Mouse (Mus musculus) MEL (cell line): Measurements from ENCODE around the gene Tcn2. TPM values are rescaled to one million over a fixed set of nuclear protein-coding genes. Genes with fewer than 3 reads are reported as not detected.

Experiments
- DNase-seq: peaks from one replicate; pipeline ENCODE4 v3.0.0; 2011; ENCODE audit warnings: low read depth, low spot score
- H3K27ac ChIP-seq: 2 replicates; pipeline ENCODE4 v1.5.1; 2012; ENCODE audit warnings: low read depth, mild to moderate bottlenecking, control low read depth, low read length, moderate library complexity; ENCODE audit not compliant: control insufficient read depth
- H3K27me3 ChIP-seq, 2 experiments: fragments of 150-350 bp in 1 of 2; sonication (generic) in 1 of 2; 2 replicates each; pipeline ENCODE4 v1.6.1; 2012; ENCODE audit warnings: low read length in 2 of 2, mild to moderate bottlenecking in 2 of 2, improper control_type of control experiment in 1 of 2, moderate library complexity in 1 of 2; ENCODE audit not compliant: insufficient read depth in 2 of 2, control insufficient read depth in 1 of 2
- H3K36me3 ChIP-seq, 2 experiments: 2 replicates each; pipeline ENCODE4 v1.6.1; 2012 to 2014; ENCODE audit warnings: low read length in 2 of 2, improper control_type of control experiment in 1 of 2, inconsistent platforms in 1 of 2, mild to moderate bottlenecking in 1 of 2; ENCODE audit not compliant: insufficient read depth in 2 of 2, control insufficient read depth in 1 of 2
- H3K4me1 ChIP-seq, 2 experiments: fragments of 150-350 bp in 1 of 2; sonication (generic) in 1 of 2; 2 replicates each; pipeline ENCODE4 v1.6.1; 2012; ENCODE audit warnings: low read length in 2 of 2, improper control_type of control experiment in 1 of 2, mild to moderate bottlenecking in 1 of 2; ENCODE audit not compliant: insufficient read depth in 2 of 2, control insufficient read depth in 1 of 2
- H3K4me3 ChIP-seq, 2 experiments: fragments of 150-350 bp in 1 of 2; sonication (generic) in 1 of 2; 2 replicates each; pipeline ENCODE4 v1.5.1; 2012; ENCODE audit warnings: low read depth in 2 of 2, low read length in 2 of 2, mild to moderate bottlenecking in 2 of 2, moderate library complexity in 2 of 2, control low read depth in 1 of 2, improper control_type of control experiment in 1 of 2; ENCODE audit not compliant: control insufficient read depth in 1 of 2, insufficient read depth in 1 of 2
- H3K79me2 ChIP-seq: 2 replicates; pipeline ENCODE4 v1.6.1; 2012; ENCODE audit warnings: mild to moderate bottlenecking, low read length, moderate library complexity; ENCODE audit not compliant: control insufficient read depth, poor library complexity, insufficient read depth
- H3K9ac ChIP-seq: 2 replicates; pipeline ENCODE4 v1.6.1; 2012; ENCODE audit warnings: low read depth, mild to moderate bottlenecking, control low read depth, low read length, moderate library complexity; ENCODE audit not compliant: control insufficient read depth, poor library complexity, severe bottlenecking
- H3K9me3 ChIP-seq: fragments of 150-350 bp; sonication (generic); replicated peaks from 2 replicates; pipeline ENCODE4 v1.6.1; 2012; ENCODE audit warnings: mild to moderate bottlenecking, low read length, improper control_type of control experiment, moderate library complexity; ENCODE audit not compliant: insufficient read depth
- CHD1 ChIP-seq: IDR thresholded peaks from 2 replicates; pipeline ENCODE4 v1.6.1; 2012; ENCODE audit warnings: low read depth, mild to moderate bottlenecking, inconsistent platforms, low read length, improper control_type of control experiment
- CHD2 ChIP-seq: IDR thresholded peaks from 2 replicates; pipeline ENCODE4 v1.6.1; 2011; ENCODE audit warnings: low read length, improper control_type of control experiment
- CTCF ChIP-seq, 3 experiments: IDR thresholded peaks in 2 of 3; conservative IDR thresholded peaks in 1 of 3; 2 replicates each; pipeline ENCODE4 v1.5.1; 2011 to 2012; ENCODE audit warnings: low read length in 3 of 3, low read depth in 2 of 3, mild to moderate bottlenecking in 2 of 3, improper control_type of control experiment in 1 of 3, inconsistent platforms in 1 of 3, mixed read lengths in 1 of 3, moderate library complexity in 1 of 3; ENCODE audit not compliant: control insufficient read depth in 1 of 3, insufficient read depth in 1 of 3, poor library complexity in 1 of 3, severe bottlenecking in 1 of 3
- E2F4 ChIP-seq: IDR thresholded peaks from 2 replicates; pipeline ENCODE4 v1.6.1; 2011; ENCODE audit warnings: low read depth, low read length, improper control_type of control experiment, borderline replicate concordance
- ELF1 ChIP-seq: IDR thresholded peaks from 2 replicates; pipeline ENCODE4 v1.6.1; 2014; ENCODE audit warnings: low read depth, mild to moderate bottlenecking, inconsistent platforms, low read length, improper control_type of control experiment, moderate library complexity
- ETS1 ChIP-seq: IDR thresholded peaks from 2 replicates; pipeline ENCODE4 v1.6.1; 2012; ENCODE audit warnings: low read depth, mild to moderate bottlenecking, inconsistent platforms, low read length, improper control_type of control experiment, moderate library complexity
- GATA1 ChIP-seq: IDR thresholded peaks from 2 replicates; pipeline ENCODE4 v1.6.1; 2011; ENCODE audit warnings: low read depth, low read length, improper control_type of control experiment
- KAT2A ChIP-seq: conservative IDR thresholded peaks from 2 replicates; pipeline ENCODE4 v1.6.1; 2012; ENCODE audit warnings: low read depth, low read length, improper control_type of control experiment, inconsistent platforms
- MAFK ChIP-seq: IDR thresholded peaks from 2 replicates; pipeline ENCODE4 v1.6.1; 2011; ENCODE audit warnings: low read depth, mild to moderate bottlenecking, low read length, improper control_type of control experiment, borderline replicate concordance
- MAX ChIP-seq: IDR thresholded peaks from 2 replicates; pipeline ENCODE4 v1.6.1; 2011; ENCODE audit warnings: low read length, improper control_type of control experiment
- MAZ ChIP-seq: IDR thresholded peaks from 2 replicates; pipeline ENCODE4 v1.6.1; 2012; ENCODE audit warnings: low read depth, mild to moderate bottlenecking, inconsistent platforms, low read length, improper control_type of control experiment
- MEF2A ChIP-seq: IDR thresholded peaks from 2 replicates; pipeline ENCODE4 v1.6.1; 2014; ENCODE audit warnings: low read depth, mild to moderate bottlenecking, inconsistent platforms, low read length, improper control_type of control experiment; ENCODE audit not compliant: poor library complexity, insufficient replicate concordance, severe bottlenecking; ENCODE audit errors: extremely low read depth
- MXI1 ChIP-seq: IDR thresholded peaks from 2 replicates; pipeline ENCODE4 v1.6.1; 2011; ENCODE audit warnings: mild to moderate bottlenecking, low read depth, low read length, improper control_type of control experiment
- MYB ChIP-seq: IDR thresholded peaks from 2 replicates; pipeline ENCODE4 v1.6.1; 2011; ENCODE audit warnings: mild to moderate bottlenecking, low read depth, low read length, improper control_type of control experiment
- MYC ChIP-seq: IDR thresholded peaks from 2 replicates; pipeline ENCODE4 v1.6.1; 2011; ENCODE audit warnings: low read depth, mild to moderate bottlenecking, low read length, improper control_type of control experiment, moderate library complexity
- POLR2AphosphoS2 ChIP-seq: IDR thresholded peaks from 2 replicates; pipeline ENCODE4 v1.6.1; 2011; ENCODE audit warnings: low read length, improper control_type of control experiment
- RAD21 ChIP-seq: IDR thresholded peaks from 2 replicates; pipeline ENCODE4 v1.6.1; 2011; ENCODE audit warnings: mild to moderate bottlenecking, low read depth, low read length, improper control_type of control experiment
- RCOR1 ChIP-seq: IDR thresholded peaks from 2 replicates; pipeline ENCODE4 v1.6.1; 2012; ENCODE audit warnings: low read depth, mild to moderate bottlenecking, inconsistent platforms, low read length, improper control_type of control experiment
- SIN3A ChIP-seq: IDR thresholded peaks from 2 replicates; pipeline ENCODE4 v1.6.1; 2012; ENCODE audit warnings: low read length, improper control_type of control experiment, inconsistent platforms
- SMC3 ChIP-seq: IDR thresholded peaks from 2 replicates; pipeline ENCODE4 v1.6.1; 2011; ENCODE audit warnings: low read depth, low read length, improper control_type of control experiment
- TAL1 ChIP-seq: IDR thresholded peaks from 2 replicates; pipeline ENCODE4 v1.6.1; 2012; ENCODE audit warnings: mild to moderate bottlenecking, inconsistent platforms, low read length, moderate library complexity, mixed read lengths
- UBTF ChIP-seq: IDR thresholded peaks from 2 replicates; pipeline ENCODE4 v1.6.1; 2012; ENCODE audit warnings: low read depth, mild to moderate bottlenecking, inconsistent platforms, low read length, improper control_type of control experiment, moderate library complexity, borderline replicate concordance; ENCODE audit not compliant: insufficient read depth
- ZC3H11A ChIP-seq: IDR thresholded peaks from 2 replicates; pipeline ENCODE4 v1.6.1; 2012; ENCODE audit warnings: low read depth, mild to moderate bottlenecking, inconsistent platforms, low read length, improper control_type of control experiment
- ZMIZ1 ChIP-seq: IDR thresholded peaks from 2 replicates; pipeline ENCODE4 v1.6.1; 2012; ENCODE audit warnings: low read depth, mild to moderate bottlenecking, inconsistent platforms, low read length, improper control_type of control experiment, moderate library complexity
- polyA plus RNA-seq, 2 experiments: library from polyadenylated mRNA; stranded (reverse) in 1 of 2; unstranded in 1 of 2; fragments of >175 nt in 1 of 2; fragments of >200 nt in 1 of 2; gene quantifications; 2 replicates each; pipeline versions ENCODE4 v1.2.1 to v1.2.4; 2012; ENCODE audit warnings: low replicate concordance in 2 of 2, low read depth in 1 of 2; ENCODE audit not compliant: insufficient read length in 2 of 2, insufficient read depth in 1 of 2, missing spikeins in 1 of 2
- total RNA-seq: library from RNA; depleted of rRNA; stranded (reverse); fragments of 300-350 nt; gene quantifications from 2 replicates; pipeline ENCODE4 v1.2.3, GENCODE M21; 2012

Gene Tcn2
- total and polyA plus RNA-seq, 3 experiments = 14.1 to 16.0 TPM; not detected in 1

DNA sequence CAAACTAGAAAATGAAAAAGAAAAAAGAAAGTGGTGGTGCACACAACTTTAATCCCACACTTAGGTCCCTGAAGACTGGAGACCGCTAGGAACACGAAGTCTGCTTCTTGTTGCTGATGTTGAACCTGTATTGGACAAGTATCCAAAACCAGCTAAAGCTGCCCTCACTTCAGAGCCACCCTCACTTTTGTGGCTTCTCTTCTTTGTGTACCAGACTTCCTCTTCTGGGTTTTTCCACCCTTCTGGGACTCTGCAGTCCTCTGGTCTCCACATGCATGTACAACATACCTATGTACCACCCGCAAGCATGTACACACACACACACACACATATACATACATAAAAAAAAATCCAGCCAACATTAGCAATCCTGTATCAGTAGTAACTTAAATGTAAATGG lies 48.2 kb downstream of the Tcn2 start:
- TF ChIP-seq MEF2A (no peak), ZMIZ1 (no peak), TAL1 (no peak), MYC (no peak), RCOR1 (no peak), RAD21 (no peak), MAFK (no peak), SMC3 (no peak), MYB (no peak), UBTF (no peak), CTCF (IDR thresholded peaks at IDR 0.05 in 2 of 3, conservative IDR thresholded peaks at IDR 0.05 in 1 of 3; ENCODE audit: control insufficient read depth in 1 of 3, insufficient read depth in 1 of 3, low read depth in 2 of 3, low read length in 3 of 3, poor library complexity in 1 of 3, severe bottlenecking in 1 of 3) (no peak), POLR2AphosphoS2 (no peak), MXI1 (no peak), ETS1 (no peak), SIN3A (no peak), CHD1 (no peak), MAZ (no peak)
- Histone ChIP-seq H3K9me3 (no peaks in the 10 kb centered on the region), H3K4me3 (no peak overlapping the region), H3K27ac (no peak overlapping the region), H3K79me2 (no peaks in the 10 kb centered on the region), H3K9ac (no peak overlapping the region), H3K4me1 (peaks cover 3 to 17% of the 10 kb centered on the region in 2 experiments; a peak in 3 of 4 replicates), H3K27me3 (peaks cover 6 to 10% of the 10 kb centered on the region in 2 experiments; a peak in 2 of 4 replicates), H3K36me3 (peaks cover 0 to 16% of the 10 kb centered on the region in 2 experiments; a peak in 2 of 4 replicates)
- DNase-seq = peak; percentile 46

DNA sequence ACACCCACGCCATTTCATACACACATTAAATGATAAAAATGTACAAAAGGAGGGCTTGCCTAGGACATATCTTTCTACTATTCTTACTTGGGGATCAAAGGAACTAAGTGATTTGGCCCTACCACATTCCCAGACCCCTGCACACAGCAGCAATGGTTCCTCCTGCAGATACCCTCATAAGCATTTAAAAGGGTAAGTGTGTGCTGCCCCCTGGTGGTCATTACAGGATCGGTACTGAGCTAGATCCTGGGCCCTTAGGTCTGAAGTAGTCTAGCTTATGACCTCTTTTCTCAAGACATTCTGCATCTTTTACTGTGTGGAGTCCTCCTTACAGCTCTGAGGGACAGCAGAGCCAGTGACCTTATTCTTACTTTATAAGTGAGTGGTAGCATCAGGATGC lies 52.1 kb downstream of the Tcn2 start:
- Histone ChIP-seq H3K79me2 (no peaks in the 10 kb centered on the region), H3K4me1 (0 out of 4 replicates have a peak, but pooled peaks cover 3 to 5% of the 10 kb centered on the region in 2 experiments), H3K9me3 (no peaks in the 10 kb centered on the region), H3K9ac (no peak overlapping the region), H3K27ac (no peak overlapping the region), H3K36me3 (peaks cover 0 to 7% of the 10 kb centered on the region in 2 experiments; a peak in 2 of 4 replicates), H3K4me3 (no peak overlapping the region), H3K27me3 (peaks cover 7 to 10% of the 10 kb centered on the region in 2 experiments; a peak in 3 of 4 replicates)
- TF ChIP-seq CHD2 = no peak
- TF ChIP-seq ZC3H11A = peak; percentile 62
- no peak for TF ChIP-seq ELF1
- TF ChIP-seq SMC3 = peak; percentile 75
- TF ChIP-seq MYB = no peak
- TF ChIP-seq RAD21 = peak; percentile 80
- no peak for TF ChIP-seq GATA1
- no peak for TF ChIP-seq E2F4
- TF ChIP-seq KAT2A = no peak
- no peak for TF ChIP-seq MAX
- TF ChIP-seq CTCF (IDR thresholded peaks at IDR 0.05 in 2 of 3, conservative IDR thresholded peaks at IDR 0.05 in 1 of 3; ENCODE audit: control insufficient read depth in 1 of 3, insufficient read depth in 1 of 3, low read depth in 2 of 3, low read length in 3 of 3, poor library complexity in 1 of 3, severe bottlenecking in 1 of 3) = peak; percentile 88 to 94 (median 91)
- peak; percentile 89 for DNase-seq
